Comparison of ENCODE assay signal across 8 mouse cellular contexts in the genomic region with DNA sequence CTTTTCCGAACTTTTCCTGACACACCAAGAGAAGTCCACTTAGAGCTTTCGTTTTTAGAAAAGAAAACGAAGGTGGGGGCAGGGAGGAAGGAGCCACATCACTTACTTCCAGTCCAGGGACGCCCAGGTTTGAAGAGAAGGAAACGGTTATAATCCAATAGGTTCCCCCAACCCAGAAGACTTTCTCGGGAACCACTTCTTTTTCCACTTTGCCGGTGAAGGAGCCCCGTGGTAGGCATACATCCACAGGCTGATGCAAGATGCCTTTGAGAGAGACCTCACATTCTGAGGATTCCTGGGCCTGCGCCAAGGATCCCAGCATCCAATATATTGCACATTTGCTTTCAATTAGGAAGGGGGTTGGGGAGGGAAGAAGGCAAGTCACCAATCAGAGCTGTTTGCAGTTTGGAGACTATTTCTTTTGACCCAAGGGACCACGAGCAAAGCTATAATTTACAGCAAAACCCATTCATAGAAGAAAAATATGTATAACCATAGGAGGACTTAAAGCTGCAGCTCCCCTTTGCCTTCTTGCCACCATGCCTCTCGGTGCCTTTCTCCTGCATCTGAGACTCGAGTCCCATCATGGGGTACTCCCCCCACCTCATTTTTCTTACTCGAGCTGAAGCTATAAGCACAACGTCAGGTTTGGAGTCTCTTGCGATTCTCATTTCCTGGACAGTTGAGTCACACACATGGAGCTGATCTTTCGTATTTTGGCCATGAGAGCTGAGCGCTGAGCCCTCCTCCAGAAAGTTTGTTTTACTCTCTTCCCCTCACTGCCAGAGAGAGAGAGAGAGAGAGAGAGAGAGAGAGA. TPM values are rescaled to one million over a fixed set of nuclear protein-coding genes. Genes with fewer than 3 reads are reported as not detected.
DNase-seq lines count a peak whose midpoint lies in the region; ATAC-seq and TF ChIP-seq lines count a peak whose summit lies in the region.

A gene (minus strand): TSS at position 247 of the 817 bp plus-strand sequence.

- 64% methylated on average over 17 of the region's 17 CpGs for WGBS in forebrain, postnatal 0 days
- WGBS in hindbrain, embryonic 10.5 days: 66% methylated on average over 17 of the region's 17 CpGs
- WGBS in limb, embryonic 13.5 days: 18% methylated on average over 17 of the region's 17 CpGs
- WGBS in neural tube, embryonic 15.5 days: 71% methylated on average over 17 of the region's 17 CpGs

- no peaks in the 10 kb centered on the region for H3K27me3 ChIP-seq in forebrain, postnatal 0 days (ENCODE audit: insufficient read depth, low read length)
- H3K27me3 ChIP-seq in hindbrain, embryonic 10.5 days (ENCODE audit: insufficient read depth, poor library complexity, severe bottlenecking): no peaks in the 10 kb centered on the region
- H3K27me3 ChIP-seq in limb, embryonic 13.5 days: no peaks in the 10 kb centered on the region
- H3K27me3 ChIP-seq in neural tube, embryonic 15.5 days (replicated peaks): no peaks in the 10 kb centered on the region

- no peak for TF ChIP-seq CTCF in forebrain, postnatal 0 days (IDR thresholded peaks at IDR 0.05; ENCODE audit: low read depth)

- peak; percentile 40; the same call in 1 of the 2 replicates for ATAC-seq in forebrain, postnatal 0 days
- peak; percentile 88 for ATAC-seq in limb, embryonic 13.5 days (ENCODE audit: low FRiP score, low read depth)
- no peak for ATAC-seq in neural tube, embryonic 15.5 days (ENCODE audit: low FRiP score)

- no peaks in the 10 kb centered on the region for H3K9me3 ChIP-seq in forebrain, postnatal 0 days (ENCODE audit: low read length)
- H3K9me3 ChIP-seq in hindbrain, embryonic 10.5 days: no peaks in the 10 kb centered on the region
- H3K9me3 ChIP-seq in limb, embryonic 13.5 days: no peaks in the 10 kb centered on the region
- no peaks in the 10 kb centered on the region for H3K9me3 ChIP-seq in neural tube, embryonic 15.5 days (replicated peaks)

- DNase-seq in adipocyte (ENCODE audit: low spot score): peak; percentile 93
- peak; percentile 31 to 43 for DNase-seq in cerebellum, adult 18-20 months
- peak; percentile 33 for DNase-seq in forebrain, postnatal 0 days
- peak; percentile 58 for DNase-seq in hindbrain, embryonic 10.5 days (ENCODE audit: low spot score)
- no peak for DNase-seq in thymus, postnatal 14 days
- no peak for DNase-seq in layer of hippocampus, adult 11-12 months (ENCODE audit: low spot score)

- no peaks in the 10 kb centered on the region for H3K36me3 ChIP-seq in forebrain, postnatal 0 days (ENCODE audit: insufficient read depth)
- no peaks in the 10 kb centered on the region for H3K36me3 ChIP-seq in hindbrain, embryonic 10.5 days
- H3K36me3 ChIP-seq in limb, embryonic 13.5 days: 0 out of 2 replicates have a peak, but pooled peaks cover 3% of the 10 kb centered on the region
- no peaks in the 10 kb centered on the region for H3K36me3 ChIP-seq in neural tube, embryonic 15.5 days

- H3K4me3 ChIP-seq in forebrain, postnatal 0 days (ENCODE audit: low read depth, low read length): peak within 1 kb of the TSS; percentile 12; the same call in 1 of the 2 replicates
- H3K4me3 ChIP-seq in hindbrain, embryonic 10.5 days: peak within 1 kb of the TSS; percentile 37
- peak within 1 kb of the TSS; percentile 63 for H3K4me3 ChIP-seq in limb, embryonic 13.5 days
- H3K4me3 ChIP-seq in neural tube, embryonic 15.5 days (replicated peaks): peak within 1 kb of the TSS; percentile 23

- no peak within 1 kb of the TSS for H3K9ac ChIP-seq in forebrain, postnatal 0 days
- H3K9ac ChIP-seq in limb, embryonic 13.5 days: peak within 1 kb of the TSS; percentile 85
- no peak within 1 kb of the TSS for H3K9ac ChIP-seq in neural tube, embryonic 15.5 days (replicated peaks)

- H3K4me2 ChIP-seq in forebrain, postnatal 0 days (ENCODE audit: low read depth): peak within 1 kb of the TSS; percentile 28
- peak within 1 kb of the TSS; percentile 80 for H3K4me2 ChIP-seq in limb, embryonic 13.5 days (replicated peaks)
- H3K4me2 ChIP-seq in neural tube, embryonic 15.5 days: peak within 1 kb of the TSS; percentile 27

- no peak within 1 kb of the TSS for H3K27ac ChIP-seq in forebrain, postnatal 0 days (ENCODE audit: low read depth, low read length)
- H3K27ac ChIP-seq in hindbrain, embryonic 10.5 days: peak within 1 kb of the TSS; percentile 69
- peak within 1 kb of the TSS; percentile 100 for H3K27ac ChIP-seq in limb, embryonic 13.5 days
- peak within 1 kb of the TSS; percentile 64 for H3K27ac ChIP-seq in neural tube, embryonic 15.5 days (replicated peaks)

- no peaks in the 10 kb centered on the region for H3K4me1 ChIP-seq in forebrain, postnatal 0 days (ENCODE audit: insufficient read depth)
- peaks cover 5% of the 10 kb centered on the region; the same call in 1 of the 2 replicates for H3K4me1 ChIP-seq in hindbrain, embryonic 10.5 days (replicated peaks)
- H3K4me1 ChIP-seq in limb, embryonic 13.5 days: peaks cover 43% of the 10 kb centered on the region
- H3K4me1 ChIP-seq in neural tube, embryonic 15.5 days: no peaks in the 10 kb centered on the region; the same call in 1 of the 2 replicates

RNA-seq across cellular contexts. Expression of the gene that starts here (rescaled TPM):
- total RNA-seq in forebrain, postnatal 0 days (2014; rRNA removed): 5.7 and 9.7 TPM in 2 replicates
- polyA plus RNA-seq in forebrain, postnatal 0 days (2015; fragmentation: Nextera tagmentation; extraction: Ambion mirVana): 5.6 and 8.2 TPM in 2 replicates
- polyA plus RNA-seq in hindbrain, embryonic 10.5 days (2016; fragmentation: Nextera tagmentation; extraction: Ambion mirVana): 30.1 TPM in 2 replicates
- polyA plus RNA-seq in limb, embryonic 13.5 days (2015; fragmentation: Nextera tagmentation; extraction: Ambion mirVana): 115 and 122 TPM in 2 replicates
- polyA plus RNA-seq in neural tube, embryonic 15.5 days (2015; fragmentation: Nextera tagmentation; extraction: Ambion mirVana): 8.4 and 10.6 TPM in 2 replicates

Comparison
In these comparisons a context has a peak if more than half of its experiments do, and no peak if none do; other contexts are left out.
1. DNase-seq: peak in adipocyte (single experiment), cerebellum, adult 18-20 months (2 of 2), forebrain, postnatal 0 days (single experiment) and hindbrain, embryonic 10.5 days (single experiment); none in thymus, postnatal 14 days (single experiment) and layer of hippocampus, adult 11-12 months (single experiment).
2. H3K4me2 ChIP-seq: peak in every context shown above with its lines; median percentile 80 in limb, embryonic 13.5 days; 28 in forebrain, postnatal 0 days; 27 in neural tube, embryonic 15.5 days.
3. H3K4me3 ChIP-seq: peak in every context shown above with its lines; median percentile 63 in limb, embryonic 13.5 days; 37 in hindbrain, embryonic 10.5 days; 23 in neural tube, embryonic 15.5 days; 12 in forebrain, postnatal 0 days.